Mouse (Mus musculus): ENCODE results near the gene Mogat1. TPM values are rescaled to one million over a fixed set of nuclear protein-coding genes. Genes with fewer than 3 reads are reported as not detected.

Mogat1 gene
- polyA plus RNA-seq, 1 experiment from 2014 or later = 1.2 TPM

DNA sequence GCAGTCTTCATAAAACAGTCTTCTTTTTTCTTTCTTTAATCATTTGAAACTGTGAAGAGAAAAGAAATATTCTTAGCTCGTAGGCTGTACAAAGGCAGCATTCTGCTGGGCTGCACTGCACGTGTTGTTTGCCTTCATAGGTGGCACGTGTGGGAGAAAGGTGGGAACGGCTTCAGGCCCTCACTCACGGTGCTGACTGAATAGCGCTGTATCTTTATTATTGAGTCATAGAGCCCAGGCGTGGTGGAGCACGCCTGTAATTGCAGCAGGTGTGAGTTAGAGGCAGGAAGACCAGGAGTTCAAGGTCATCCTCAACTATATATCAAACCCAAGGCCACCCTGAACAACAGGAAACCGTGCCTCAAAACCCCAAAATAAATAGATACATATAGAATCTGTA, 35.5 kb downstream of the Mogat1 start:
- Histone ChIP-seq H3K4me2 (replicated peaks; ENCODE audit: low read depth, low read length) (no peak overlapping the region), H3K4me3 (ENCODE audit: low read depth, low read length) (no peak overlapping the region), H3K27ac (ENCODE audit: low read length) (no peak overlapping the region), H3K36me3 (ENCODE audit: insufficient read depth, low read length) (no peaks in the 10 kb centered on the region), H3K9me3 (ENCODE audit: low read length) (no peaks in the 10 kb centered on the region), H3K27me3 (replicated peaks; ENCODE audit: insufficient read depth, low read length) (no peaks in the 10 kb centered on the region), H3K4me1 (ENCODE audit: insufficient read depth, low read depth, low read length) (no peaks in the 10 kb centered on the region), H3K9ac (replicated peaks; ENCODE audit: low read depth) (no peak overlapping the region)
- no peak for TF ChIP-seq EP300 (IDR thresholded peaks at IDR 0.05)
- WGBS = 66% methylated on average over 9 of the region's 9 CpGs
- DNase-seq (ENCODE audit: low spot score) = no peak
- ATAC-seq = no peak

DNA sequence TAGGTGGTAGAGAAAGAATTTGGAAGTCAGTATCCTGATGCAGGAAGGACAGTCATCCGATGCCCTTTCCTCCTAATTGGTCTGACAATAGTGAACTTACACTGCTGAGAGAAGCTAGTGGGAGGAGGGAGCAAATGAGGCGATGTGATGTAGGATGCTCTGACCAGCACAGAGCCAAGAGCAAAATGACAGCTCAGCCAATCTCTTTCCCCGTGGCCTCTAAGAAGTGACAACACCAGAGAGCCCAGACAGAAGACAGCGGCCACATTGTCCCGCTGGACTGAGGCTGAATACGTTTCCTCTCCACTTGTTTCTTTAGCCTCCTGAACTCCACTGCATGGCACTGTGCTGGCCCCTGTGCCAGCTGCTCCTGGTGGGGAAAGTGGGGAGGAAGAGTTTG, 38.2 kb downstream of the Mogat1 start:
- no peak overlapping the region for H3K4me3 ChIP-seq (ENCODE audit: low read depth, low read length)
- no peaks in the 10 kb centered on the region for H3K36me3 ChIP-seq (ENCODE audit: insufficient read depth, low read length)
- 30% methylated on average over 6 of the region's 6 CpGs for WGBS
- ATAC-seq (0 out of 2 replicates have a peak, but pooled peaks have one; percentile 8), DNase-seq (ENCODE audit: low spot score) (no peak)
- H3K27me3 ChIP-seq (replicated peaks; ENCODE audit: insufficient read depth, low read length) = no peaks in the 10 kb centered on the region
- no peaks in the 10 kb centered on the region for H3K4me1 ChIP-seq (ENCODE audit: insufficient read depth, low read depth, low read length)
- no peak overlapping the region for H3K27ac ChIP-seq (ENCODE audit: low read length)
- no peak overlapping the region for H3K9ac ChIP-seq (replicated peaks; ENCODE audit: low read depth)
- H3K4me2 ChIP-seq (replicated peaks; ENCODE audit: low read depth, low read length) = no peak overlapping the region
- TF ChIP-seq EP300 (IDR thresholded peaks at IDR 0.05) (no peak), CTCF (IDR thresholded peaks at IDR 0.05) (no peak)
- H3K9me3 ChIP-seq (ENCODE audit: low read length) = no peaks in the 10 kb centered on the region

DNA sequence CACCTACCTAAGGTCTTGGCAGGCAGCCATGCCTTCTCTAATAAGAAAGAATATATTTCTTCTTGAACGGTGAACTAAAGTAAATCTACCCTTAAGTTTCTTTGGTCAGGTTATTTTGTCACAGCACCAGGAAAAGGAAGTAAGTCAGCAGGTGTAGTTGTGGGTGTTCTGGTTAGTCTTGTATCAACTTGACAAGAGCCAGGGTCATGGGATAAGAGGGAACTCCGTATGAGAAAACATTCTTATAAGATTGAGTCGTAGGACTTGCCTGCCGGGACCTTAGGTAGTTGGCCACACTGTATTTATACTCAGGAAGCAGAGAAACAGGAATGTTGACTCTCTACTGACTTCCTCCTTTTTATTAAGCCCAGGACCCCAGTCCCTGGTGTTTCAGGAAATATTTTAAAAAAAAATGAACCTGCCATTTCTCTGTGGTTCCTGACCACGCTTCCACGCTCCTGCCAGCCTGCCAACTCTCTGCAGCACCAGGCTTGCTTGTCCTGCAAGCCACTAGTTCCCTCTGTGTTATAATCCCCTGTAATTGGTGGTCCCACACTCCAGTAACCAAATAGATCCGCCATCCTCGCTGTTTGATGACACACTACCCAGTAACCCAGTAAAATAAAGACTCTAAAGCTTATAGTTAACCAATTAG, 43.3 kb downstream of the Mogat1 start:
- H3K27ac ChIP-seq (ENCODE audit: low read length) = no peak overlapping the region
- H3K9ac ChIP-seq (replicated peaks; ENCODE audit: low read depth) = no peak overlapping the region
- no peaks in the 10 kb centered on the region for H3K9me3 ChIP-seq (ENCODE audit: low read length)
- ATAC-seq (no peak; the same call in 1 of the 2 replicates), DNase-seq (ENCODE audit: low spot score) (peak; percentile 19)
- no peak overlapping the region for H3K4me3 ChIP-seq (ENCODE audit: low read depth, low read length)
- TF ChIP-seq EP300 (IDR thresholded peaks at IDR 0.05) = no peak
- no peak for TF ChIP-seq CTCF (IDR thresholded peaks at IDR 0.05)
- H3K36me3 ChIP-seq (ENCODE audit: insufficient read depth, low read length) = no peaks in the 10 kb centered on the region
- H3K27me3 ChIP-seq (replicated peaks; ENCODE audit: insufficient read depth, low read length) = no peaks in the 10 kb centered on the region
- H3K4me2 ChIP-seq (replicated peaks; ENCODE audit: low read depth, low read length) = no peak overlapping the region
- WGBS = 43% methylated on average over 8 of the region's 8 CpGs
- H3K4me1 ChIP-seq (ENCODE audit: insufficient read depth, low read depth, low read length) = no peaks in the 10 kb centered on the region

DNA sequence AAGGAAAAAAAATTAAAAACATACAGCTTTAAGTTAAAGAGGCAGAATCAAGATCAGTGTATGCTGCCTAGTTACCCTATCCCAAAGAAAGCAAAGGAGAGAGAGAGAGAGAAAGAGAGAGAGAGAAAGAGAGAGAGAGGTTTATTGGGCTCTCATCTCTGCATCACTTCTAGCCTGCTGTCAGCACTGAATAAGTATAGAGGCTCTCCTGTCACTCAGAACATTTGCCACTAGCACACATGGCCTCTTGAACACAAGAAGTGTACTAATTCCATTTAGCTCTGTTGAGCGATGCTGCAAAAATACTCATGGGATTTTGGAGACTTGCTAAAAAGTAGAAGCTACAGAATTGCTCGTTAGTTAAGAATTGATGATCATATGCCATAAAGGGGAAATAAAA, 56.2 kb downstream of the Mogat1 start:
- no peak for ATAC-seq
- Histone ChIP-seq H3K9ac (replicated peaks; ENCODE audit: low read depth) (no peak overlapping the region), H3K27ac (ENCODE audit: low read length) (no peak overlapping the region), H3K9me3 (ENCODE audit: low read length) (0 out of 2 replicates have a peak, but pooled peaks cover 2% of the 10 kb centered on the region), H3K36me3 (ENCODE audit: insufficient read depth, low read length) (no peaks in the 10 kb centered on the region), H3K4me3 (ENCODE audit: low read depth, low read length) (no peak overlapping the region), H3K4me1 (ENCODE audit: insufficient read depth, low read depth, low read length) (no peaks in the 10 kb centered on the region), H3K27me3 (replicated peaks; ENCODE audit: insufficient read depth, low read length) (no peaks in the 10 kb centered on the region), H3K4me2 (replicated peaks; ENCODE audit: low read depth, low read length) (no peak overlapping the region)
- no peak for DNase-seq (ENCODE audit: low spot score)
- TF ChIP-seq CTCF (IDR thresholded peaks at IDR 0.05) (no peak), EP300 (IDR thresholded peaks at IDR 0.05) (no peak)
- 72% methylated on average over 2 of the region's 2 CpGs for WGBS

DNA sequence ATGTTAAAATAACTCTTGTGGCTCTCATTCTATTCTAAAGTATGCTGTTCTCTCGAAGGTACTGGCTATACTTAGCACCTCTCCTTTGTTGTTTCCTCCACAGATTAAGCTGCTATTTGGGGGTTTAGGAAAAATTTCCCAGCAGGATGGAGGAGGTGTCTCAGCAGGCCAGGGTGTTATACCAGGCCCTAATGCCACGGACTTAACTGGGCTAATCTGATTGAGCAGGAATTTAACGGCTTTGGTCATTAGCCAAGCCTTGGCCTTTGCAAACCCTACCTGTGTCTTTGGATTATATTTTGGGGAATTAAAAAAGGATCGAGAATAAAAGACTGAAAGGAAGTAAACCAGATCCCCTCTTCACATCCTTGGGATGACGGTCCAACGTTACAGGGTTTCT, 56.6 kb downstream of the Mogat1 start:
- Histone ChIP-seq H3K27me3 (replicated peaks; ENCODE audit: insufficient read depth, low read length) (no peaks in the 10 kb centered on the region), H3K4me1 (ENCODE audit: insufficient read depth, low read depth, low read length) (no peaks in the 10 kb centered on the region), H3K9me3 (ENCODE audit: low read length) (0 out of 2 replicates have a peak, but pooled peaks cover 2% of the 10 kb centered on the region), H3K36me3 (ENCODE audit: insufficient read depth, low read length) (no peaks in the 10 kb centered on the region), H3K4me3 (ENCODE audit: low read depth, low read length) (no peak overlapping the region), H3K9ac (replicated peaks; ENCODE audit: low read depth) (no peak overlapping the region), H3K4me2 (replicated peaks; ENCODE audit: low read depth, low read length) (no peak overlapping the region), H3K27ac (ENCODE audit: low read length) (no peak overlapping the region)
- 37% methylated on average over 6 of the region's 6 CpGs for WGBS
- DNase-seq (ENCODE audit: low spot score) (no peak), ATAC-seq (no peak)
- no peak for TF ChIP-seq CTCF (IDR thresholded peaks at IDR 0.05)
- TF ChIP-seq EP300 (IDR thresholded peaks at IDR 0.05) = no peak

DNA sequence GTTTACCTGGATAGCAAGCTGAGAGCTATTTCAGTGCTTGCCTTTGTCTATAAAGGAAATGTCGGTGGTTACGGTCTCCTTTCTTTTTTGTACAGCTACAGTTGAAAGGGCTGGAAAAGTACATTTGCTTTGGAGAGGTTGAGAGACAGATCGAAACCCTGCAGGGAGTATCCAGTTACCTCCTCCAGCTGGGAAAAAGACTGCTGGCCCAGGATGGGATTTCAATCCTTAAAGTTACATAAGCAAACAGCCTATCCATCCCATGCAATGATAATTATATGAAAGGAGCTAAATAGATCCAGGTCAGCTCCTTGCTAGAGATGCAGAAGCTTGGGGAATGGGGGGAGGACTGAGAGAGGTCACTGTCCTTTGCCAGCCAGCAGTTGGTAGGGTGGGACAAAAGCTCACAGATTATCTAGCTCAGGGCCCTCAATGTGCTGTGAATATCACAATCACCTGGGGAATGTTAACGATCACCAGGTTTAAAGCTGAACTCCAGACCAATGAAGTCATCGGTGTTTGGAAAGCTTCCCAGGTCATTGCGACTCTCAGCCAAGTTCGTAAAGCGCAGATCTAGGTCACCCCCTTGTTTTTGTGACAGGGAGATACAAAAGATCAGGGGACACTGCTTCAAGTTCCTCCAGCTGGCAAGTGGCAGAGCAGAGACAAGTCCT, 57.2 kb downstream of the Mogat1 start:
- no peak for TF ChIP-seq EP300 (IDR thresholded peaks at IDR 0.05)
- TF ChIP-seq CTCF (IDR thresholded peaks at IDR 0.05) = no peak
- 29% methylated on average over 8 of the region's 8 CpGs for WGBS
- Histone ChIP-seq H3K9me3 (ENCODE audit: low read length) (0 out of 2 replicates have a peak, but pooled peaks cover 2% of the 10 kb centered on the region), H3K4me1 (ENCODE audit: insufficient read depth, low read depth, low read length) (no peaks in the 10 kb centered on the region), H3K4me2 (replicated peaks; ENCODE audit: low read depth, low read length) (no peak overlapping the region), H3K9ac (replicated peaks; ENCODE audit: low read depth) (no peak overlapping the region), H3K36me3 (ENCODE audit: insufficient read depth, low read length) (no peaks in the 10 kb centered on the region), H3K27me3 (replicated peaks; ENCODE audit: insufficient read depth, low read length) (no peaks in the 10 kb centered on the region), H3K27ac (ENCODE audit: low read length) (no peak overlapping the region), H3K4me3 (ENCODE audit: low read depth, low read length) (no peak overlapping the region)
- ATAC-seq = no peak
- DNase-seq (ENCODE audit: low spot score) = no peak

Data from lung, postnatal 0 days (tissue).